Comparison of ENCODE assay signal across 8 mouse cellular contexts in genomic region chr14:24500091-24500844, GRCm38 (mm10). TPM values are rescaled to one million over a fixed set of nuclear protein-coding genes. Genes with fewer than 3 reads are reported as not detected.
DNase-seq lines count a peak whose midpoint lies in the region; ATAC-seq and TF ChIP-seq lines count a peak whose summit lies in the region.

No protein-coding gene starts in this region.

- WGBS in forebrain, embryonic 15.5 days, result 11% methylated on average over 18 of the region's 18 CpGs
- 21% methylated on average over 18 of the region's 18 CpGs for WGBS in liver, embryonic 14.5 days (ENCODE audit: insufficient replicate concordance)
- WGBS in neural tube, embryonic 12.5 days, result 21% methylated on average over 18 of the region's 18 CpGs

- peak overlapping the region; percentile 39; the same call in 1 of the 2 replicates for H3K4me3 ChIP-seq in E14TG2a.4 (replicated peaks; ENCODE audit: low read length)
- no peak overlapping the region for H3K4me3 ChIP-seq in forebrain, embryonic 15.5 days
- H3K4me3 ChIP-seq in liver, embryonic 14.5 days (ENCODE audit: insufficient read depth in 1 of 2, low read depth in 2 of 2, low read length in 2 of 2), result no peak overlapping the region
- no peak overlapping the region for H3K4me3 ChIP-seq in neural tube, embryonic 12.5 days

- H3K9ac ChIP-seq in forebrain, embryonic 15.5 days (replicated peaks), result peak overlapping the region; percentile 32
- H3K9ac ChIP-seq in liver, embryonic 14.5 days (replicated peaks), result no peak overlapping the region
- H3K9ac ChIP-seq in neural tube, embryonic 12.5 days, result peak overlapping the region; percentile 46; the same call in 1 of the 2 replicates

- DNase-seq in cerebellum, adult 11 months, result peak; percentile 85
- DNase-seq in heart, postnatal 14 days, result peak; percentile 85 to 93
- peak; percentile 91 for DNase-seq in kidney, postnatal 4 days
- DNase-seq in liver, embryonic 14.5 days (ENCODE audit: low read depth in 3 of 3, low spot score in 3 of 3), result peak in 1 of 3 experiments; percentile 28
- peak; percentile 54 for DNase-seq in telencephalon, adult 2 months (ENCODE audit: low read depth, low spot score)

- no peak for TF ChIP-seq EP300 in liver, embryonic 14.5 days (IDR thresholded peaks at IDR 0.05; ENCODE audit: low read depth)

- peaks cover 62% of the 10 kb centered on the region for H3K4me1 ChIP-seq in E14TG2a.4 (replicated peaks; ENCODE audit: low read depth, low read length)
- peaks cover 18% of the 10 kb centered on the region for H3K4me1 ChIP-seq in forebrain, embryonic 15.5 days
- H3K4me1 ChIP-seq in liver, embryonic 14.5 days (replicated peaks; ENCODE audit: control insufficient read depth in 2 of 2, insufficient read depth in 2 of 2, low read length in 1 of 2), result peaks cover 0 to 3% of the 10 kb centered on the region in 2 experiments; a peak in 1 of 4 replicates
- peaks cover 12% of the 10 kb centered on the region for H3K4me1 ChIP-seq in neural tube, embryonic 12.5 days

- peak overlapping the region; percentile 89 for H3K27ac ChIP-seq in forebrain, embryonic 15.5 days (replicated peaks)
- H3K27ac ChIP-seq in liver, embryonic 14.5 days, result no peak overlapping the region
- peak overlapping the region; percentile 74 for H3K27ac ChIP-seq in neural tube, embryonic 12.5 days

- H3K36me3 ChIP-seq in E14TG2a.4 (ENCODE audit: insufficient read depth, low read length), result peaks cover 71% of the 10 kb centered on the region
- H3K36me3 ChIP-seq in forebrain, embryonic 15.5 days, result peaks cover 32% of the 10 kb centered on the region
- peaks cover 36% of the 10 kb centered on the region for H3K36me3 ChIP-seq in liver, embryonic 14.5 days (replicated peaks; ENCODE audit: control insufficient read depth, insufficient read depth, low read depth)
- peaks cover 43% of the 10 kb centered on the region for H3K36me3 ChIP-seq in neural tube, embryonic 12.5 days

- TF ChIP-seq CTCF in E14TG2a.4 (conservative IDR thresholded peaks at IDR 0.05; ENCODE audit: low read length), result peak; percentile 82
- TF ChIP-seq CTCF in liver, embryonic 14.5 days (IDR thresholded peaks at IDR 0.05; ENCODE audit: low read depth), result peak; percentile 82

- intact Hi-C loops in heart, postnatal 14 days (cut with DNase I), result loop anchor here (2.0 to 10.0 kb wide), 7 partner anchors 45 to 1069 kb away; no protein-coding TSS in a partner anchor

- no peaks in the 10 kb centered on the region for H3K27me3 ChIP-seq in E14TG2a.4 (ENCODE audit: insufficient read depth, low read length)
- H3K27me3 ChIP-seq in forebrain, embryonic 15.5 days, result no peaks in the 10 kb centered on the region
- no peaks in the 10 kb centered on the region for H3K27me3 ChIP-seq in liver, embryonic 14.5 days (ENCODE audit: control insufficient read depth, insufficient read depth, low read length)
- no peaks in the 10 kb centered on the region for H3K27me3 ChIP-seq in neural tube, embryonic 12.5 days (replicated peaks)

- peak overlapping the region; percentile 32 for H3K4me2 ChIP-seq in forebrain, embryonic 15.5 days (replicated peaks)
- H3K4me2 ChIP-seq in liver, embryonic 14.5 days (ENCODE audit: low read depth), result no peak overlapping the region
- peak overlapping the region; percentile 37 for H3K4me2 ChIP-seq in neural tube, embryonic 12.5 days (replicated peaks)

- H3K9me3 ChIP-seq in E14TG2a.4 (ENCODE audit: low read length), result peaks cover 14% of the 10 kb centered on the region
- H3K9me3 ChIP-seq in forebrain, embryonic 15.5 days, result no peaks in the 10 kb centered on the region
- no peaks in the 10 kb centered on the region for H3K9me3 ChIP-seq in liver, embryonic 14.5 days (ENCODE audit: control insufficient read depth, low read length)
- H3K9me3 ChIP-seq in neural tube, embryonic 12.5 days, result no peaks in the 10 kb centered on the region

- ATAC-seq in forebrain, embryonic 15.5 days (replicated peaks), result peak; percentile 72
- peak; percentile 32; the same call in 1 of the 2 replicates for ATAC-seq in liver, embryonic 14.5 days (ENCODE audit: insufficient read depth)
- ATAC-seq in neural tube, embryonic 12.5 days (ENCODE audit: low FRiP score, low read depth), result peak; percentile 69

RNA-seq across cellular contexts. Expression of gene Rps24, which starts 13.3 kb away (rescaled TPM):
- 563 and 611 TPM in 2 replicates for polyA plus RNA-seq in forebrain, embryonic 15.5 days (2015; fragmentation: Nextera tagmentation; extraction: Ambion mirVana)
- 100 to 1,000 TPM; 816 to 895 TPM for total RNA-seq in heart, postnatal 14 days (2021)
- 1,321 and 1,839 TPM in 2 replicates for polyA plus RNA-seq in liver, embryonic 14.5 days (2012; rRNA removed)
- 817 and 888 TPM in 2 replicates for polyA plus RNA-seq in liver, embryonic 14.5 days (2014; fragmentation: Nextera tagmentation; extraction: Ambion mirVana)
- polyA plus RNA-seq in neural tube, embryonic 12.5 days (2016; fragmentation: Nextera tagmentation; extraction: Ambion mirVana), result 871 and 874 TPM in 2 replicates

RNA-seq across cellular contexts. Expression of gene Polr3a, which starts 13.4 kb away (rescaled TPM):
- 20.5 and 22.6 TPM in 2 replicates for polyA plus RNA-seq in forebrain, embryonic 15.5 days (2015; fragmentation: Nextera tagmentation; extraction: Ambion mirVana)
- total RNA-seq in heart, postnatal 14 days (2021), result 10 to 100 TPM; 12.4 to 13.3 TPM
- 2.8 and 4.3 TPM in 2 replicates for polyA plus RNA-seq in liver, embryonic 14.5 days (2012; rRNA removed)
- 4.6 and 5.4 TPM in 2 replicates for polyA plus RNA-seq in liver, embryonic 14.5 days (2014; fragmentation: Nextera tagmentation; extraction: Ambion mirVana)
- 20.8 and 21.9 TPM in 2 replicates for polyA plus RNA-seq in neural tube, embryonic 12.5 days (2016; fragmentation: Nextera tagmentation; extraction: Ambion mirVana)
